Mouse (Mus musculus): ENCODE measurements around the gene Zfp46. TPM values are rescaled to one million over a fixed set of nuclear protein-coding genes. Genes with fewer than 3 reads are reported as not detected.

Zfp46 gene
- total RNA-seq, 2 experiments from 2014 or later: 7.4 to 7.7 TPM

DNA sequence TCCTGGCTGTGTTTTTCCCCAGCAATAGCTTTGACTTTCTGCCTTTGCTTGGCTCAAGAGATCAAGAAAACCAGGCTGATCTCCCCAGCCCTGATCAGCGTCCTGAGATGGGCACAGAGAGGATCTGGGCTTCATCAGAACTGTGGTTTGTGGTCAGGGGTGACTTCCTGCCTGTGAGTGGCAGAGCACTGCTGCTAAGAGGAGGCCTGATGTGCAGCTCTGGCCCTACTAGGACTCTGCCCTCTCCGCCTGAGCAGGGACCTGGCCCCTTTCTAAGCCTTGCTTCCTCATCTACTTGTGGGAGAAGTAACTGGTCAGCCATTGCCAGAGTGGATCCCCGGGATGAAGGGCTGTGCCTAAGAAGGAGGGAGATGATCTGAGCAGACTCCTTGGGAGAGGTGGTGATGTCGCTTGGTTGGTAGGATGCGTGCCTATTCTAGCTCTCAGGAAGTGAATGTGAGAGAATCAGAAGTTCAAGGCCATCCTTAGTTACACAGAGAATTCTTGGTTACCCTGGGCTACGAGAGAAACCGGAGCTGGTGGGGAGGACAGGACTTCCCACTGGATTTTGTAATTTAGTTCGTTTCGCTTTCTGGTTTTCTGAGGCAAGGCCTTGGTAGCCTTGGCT is 17.7 kb upstream of the Zfp46 start:
- ATAC-seq (replicated peaks; ENCODE audit: poor library complexity): peak; percentile 98

DNA sequence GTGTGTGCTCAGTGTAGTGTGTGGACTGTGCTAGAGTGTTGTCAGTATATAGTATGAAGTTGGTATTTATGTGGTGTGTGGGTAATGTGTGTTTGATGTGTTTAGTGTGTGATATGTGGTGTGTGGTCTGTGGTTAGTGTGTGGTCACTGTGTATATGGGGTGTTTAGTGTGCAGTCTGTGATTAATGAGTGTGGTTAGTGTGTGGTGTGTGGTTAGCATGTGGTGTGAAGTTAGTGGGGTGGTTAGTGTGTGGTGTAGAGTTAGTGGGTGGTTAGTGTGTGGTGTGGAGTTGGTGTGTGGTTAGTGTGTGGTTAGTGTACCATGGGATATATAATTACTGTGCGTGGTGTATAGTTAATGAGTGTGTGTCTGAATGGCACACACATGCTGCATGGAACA is 15.6 kb upstream of the Zfp46 start:
- peak; percentile 27; the same call in 1 of the 2 replicates for ATAC-seq (replicated peaks; ENCODE audit: poor library complexity)

DNA sequence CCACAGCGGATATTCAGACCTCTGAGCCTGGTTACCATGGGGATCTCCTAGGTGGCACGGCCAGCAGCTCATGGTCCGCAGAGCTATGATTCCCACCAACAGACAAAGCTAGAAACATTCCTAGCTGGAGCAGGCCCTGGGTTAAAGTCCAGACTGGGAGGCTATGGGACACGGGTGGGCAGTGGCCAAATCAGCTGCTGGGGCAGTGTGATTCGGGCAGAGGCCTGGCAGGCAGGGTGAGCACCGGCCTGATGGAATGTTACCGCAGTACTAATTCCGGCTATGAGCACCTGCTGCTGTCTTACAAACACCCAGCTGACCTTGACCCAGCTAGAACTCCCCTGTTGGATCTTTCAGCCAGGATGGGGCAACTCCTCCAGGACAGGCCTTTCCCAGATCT is 13.8 kb upstream of the Zfp46 start:
- ATAC-seq (replicated peaks; ENCODE audit: poor library complexity): no peak

DNA sequence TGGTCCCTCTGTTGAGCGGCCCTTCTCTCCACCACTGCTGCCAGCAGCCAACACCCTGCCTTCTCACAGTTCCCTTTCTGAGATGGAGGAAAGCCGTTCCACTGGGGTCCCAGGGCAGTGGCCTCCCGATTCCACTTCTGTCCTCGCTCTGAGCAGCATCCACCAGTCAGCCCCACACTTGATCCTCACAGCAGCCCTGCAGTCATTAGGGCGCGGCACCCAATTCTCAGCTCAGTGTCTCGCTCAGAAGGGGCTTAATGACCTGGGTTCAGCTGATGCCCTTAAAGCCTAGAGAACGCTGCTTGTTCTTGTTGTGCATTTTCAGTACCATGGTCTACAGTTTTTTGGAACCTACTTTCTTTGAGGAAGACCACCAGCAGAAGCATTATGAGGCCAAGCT is 3.4 kb upstream of the Zfp46 start:
- ATAC-seq (replicated peaks; ENCODE audit: poor library complexity): no peak

DNA sequence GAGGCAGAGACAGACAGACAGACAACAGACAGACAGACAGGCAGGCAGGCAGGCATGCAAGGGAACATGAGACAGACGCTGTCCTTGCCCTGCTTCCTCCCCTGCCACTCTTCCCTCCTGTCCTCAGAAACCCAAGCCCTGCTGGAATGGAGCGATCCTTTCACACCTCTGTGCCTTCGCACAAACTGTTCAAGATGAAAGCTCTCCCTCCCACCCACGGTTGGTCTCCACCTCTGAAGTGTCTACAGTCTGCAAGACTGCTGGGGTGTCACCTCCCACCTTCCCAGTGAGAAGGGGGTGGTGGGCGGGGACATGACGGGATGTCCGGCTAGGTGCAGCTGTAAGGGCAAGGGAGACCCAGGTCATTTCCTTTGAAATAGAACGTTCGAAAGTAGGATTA is 2.9 kb upstream of the Zfp46 start:
- ATAC-seq (replicated peaks; ENCODE audit: poor library complexity): no peak

DNA sequence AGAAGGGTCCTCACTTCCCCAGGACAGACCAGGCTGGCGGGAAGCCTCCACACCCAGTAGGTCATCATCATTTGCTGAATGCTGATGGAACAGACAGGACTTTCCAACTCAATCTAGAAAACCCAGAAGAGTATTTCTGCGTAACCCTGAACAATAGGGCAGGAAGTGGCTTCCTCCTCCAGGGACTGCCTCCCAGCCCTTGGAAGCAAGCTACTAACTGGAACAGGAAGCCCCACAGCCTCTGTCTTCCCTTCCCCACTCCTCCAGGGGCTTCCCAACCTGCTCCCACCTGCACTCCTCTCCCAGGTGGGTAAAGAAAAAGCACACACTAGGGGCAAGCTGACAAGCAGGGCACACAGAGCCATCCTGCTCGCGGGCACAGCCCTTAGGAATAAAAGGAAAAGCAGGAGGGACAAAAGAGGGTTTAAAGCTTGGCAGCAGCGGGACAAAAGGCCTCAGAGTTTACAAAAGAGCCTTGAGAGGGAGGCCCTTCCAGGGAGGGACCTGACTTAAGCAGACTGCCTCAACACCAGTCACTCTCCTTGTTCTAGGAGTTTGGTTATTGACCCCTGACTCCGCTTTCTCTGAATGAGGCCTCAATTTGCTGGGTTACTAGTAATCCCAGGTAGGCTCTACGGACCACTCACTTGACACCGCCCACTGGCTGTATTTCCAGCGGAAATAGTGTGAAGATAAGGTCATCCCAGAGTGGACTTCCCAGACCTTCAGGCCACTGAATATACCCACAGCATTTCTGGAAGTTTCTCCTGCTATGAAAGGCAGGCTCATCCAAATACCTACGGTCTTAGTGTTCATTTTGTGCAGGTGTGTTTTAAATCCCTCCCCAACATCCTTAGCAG is 1.6 kb upstream of the Zfp46 start:
- ATAC-seq (replicated peaks; ENCODE audit: poor library complexity): no peak

DNA sequence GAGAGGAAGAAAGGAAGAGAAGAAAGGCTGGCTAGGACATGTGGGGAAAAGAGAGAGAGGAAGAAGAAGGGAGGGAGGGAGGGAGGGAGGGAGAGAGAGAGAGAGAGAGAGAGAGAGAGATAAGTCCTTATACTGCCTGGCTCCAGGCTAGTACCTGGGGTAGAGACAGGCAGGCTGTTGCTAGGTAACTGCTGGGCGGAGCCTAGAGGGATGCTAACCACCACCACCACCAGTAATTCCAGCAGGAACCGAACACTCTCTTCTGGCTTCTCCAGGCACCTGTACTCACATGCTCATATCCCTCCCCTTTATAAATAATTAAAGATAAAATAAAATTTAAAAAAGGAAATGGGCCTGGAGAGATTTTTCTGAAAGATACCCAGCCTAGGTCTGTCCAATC is 700 bp upstream of the Zfp46 start:
- ATAC-seq (replicated peaks; ENCODE audit: poor library complexity): no peak

DNA sequence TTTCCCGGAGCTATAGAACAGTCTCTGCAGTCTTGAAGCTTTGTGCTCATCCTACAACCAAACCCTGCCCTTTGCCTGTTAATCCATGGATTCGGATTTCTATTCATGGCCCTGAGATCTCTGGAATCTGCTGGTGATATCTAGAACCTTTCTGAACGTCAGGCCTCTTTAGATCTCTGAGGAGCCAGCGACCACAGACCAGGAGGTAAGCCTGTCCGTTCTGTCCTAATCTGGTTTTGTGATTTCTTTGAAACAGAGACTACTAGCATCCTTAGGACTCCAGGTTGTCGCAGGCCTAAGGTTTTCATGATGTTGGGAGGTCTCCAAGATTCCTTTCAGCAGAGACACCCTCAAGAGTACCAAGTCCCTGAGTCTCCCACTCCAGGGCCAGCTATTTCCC is 408 bp downstream of the Zfp46 start:
- no peak for ATAC-seq (replicated peaks; ENCODE audit: poor library complexity)

DNA sequence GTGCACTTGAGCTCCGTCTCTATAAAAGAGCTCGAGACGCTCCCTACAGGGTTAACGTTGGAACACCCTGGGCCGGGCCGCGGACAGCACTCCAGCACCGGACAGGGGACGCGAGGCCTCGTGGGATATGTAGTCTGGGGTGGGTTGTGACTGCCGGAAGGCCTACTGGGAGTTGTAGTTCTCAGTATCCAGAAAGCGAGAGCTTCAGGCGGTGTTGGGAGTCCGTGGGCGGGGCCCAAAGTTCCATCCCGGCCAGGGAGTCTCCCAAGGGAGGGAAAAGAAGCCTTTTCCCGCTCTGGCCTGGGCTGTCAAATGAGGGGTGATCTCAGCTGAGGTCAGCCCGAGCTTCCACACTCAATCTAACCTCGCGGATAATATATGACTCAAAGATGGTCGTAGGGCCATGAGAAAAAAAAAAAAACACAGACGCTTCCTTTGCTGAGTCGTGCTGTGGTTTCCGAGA is 896 bp downstream of the Zfp46 start:
- ATAC-seq (replicated peaks; ENCODE audit: poor library complexity): peak; percentile 90

DNA sequence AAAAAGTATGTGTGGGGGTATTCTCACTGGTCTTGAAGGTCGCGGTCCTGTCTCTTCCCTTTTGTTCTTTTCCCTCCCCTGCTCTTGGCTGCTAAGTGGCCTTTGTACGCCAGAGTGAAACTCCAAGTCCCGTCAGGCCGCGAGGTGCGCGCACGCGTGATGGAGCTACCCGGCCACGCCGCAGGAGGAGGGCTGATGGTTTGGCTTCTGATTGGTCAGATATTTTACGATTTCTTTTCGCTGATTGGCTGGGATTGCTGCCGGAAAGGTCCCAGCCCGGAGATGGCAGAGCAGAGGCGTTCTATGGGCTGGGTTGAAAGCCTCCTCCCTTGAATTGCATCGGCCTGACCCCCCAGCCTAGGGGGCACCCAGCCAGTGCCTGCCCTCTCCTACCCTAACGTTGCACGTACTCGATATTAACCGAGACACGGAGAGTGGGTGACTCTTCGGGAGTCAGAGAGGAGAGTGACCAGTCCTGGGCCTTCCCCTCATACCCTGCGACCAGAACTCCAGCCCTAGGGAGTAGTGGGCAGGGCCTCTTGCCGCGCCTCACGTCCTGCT is 1.4 kb downstream of the Zfp46 start:
- peak; percentile 92 for ATAC-seq (replicated peaks; ENCODE audit: poor library complexity)

DNA sequence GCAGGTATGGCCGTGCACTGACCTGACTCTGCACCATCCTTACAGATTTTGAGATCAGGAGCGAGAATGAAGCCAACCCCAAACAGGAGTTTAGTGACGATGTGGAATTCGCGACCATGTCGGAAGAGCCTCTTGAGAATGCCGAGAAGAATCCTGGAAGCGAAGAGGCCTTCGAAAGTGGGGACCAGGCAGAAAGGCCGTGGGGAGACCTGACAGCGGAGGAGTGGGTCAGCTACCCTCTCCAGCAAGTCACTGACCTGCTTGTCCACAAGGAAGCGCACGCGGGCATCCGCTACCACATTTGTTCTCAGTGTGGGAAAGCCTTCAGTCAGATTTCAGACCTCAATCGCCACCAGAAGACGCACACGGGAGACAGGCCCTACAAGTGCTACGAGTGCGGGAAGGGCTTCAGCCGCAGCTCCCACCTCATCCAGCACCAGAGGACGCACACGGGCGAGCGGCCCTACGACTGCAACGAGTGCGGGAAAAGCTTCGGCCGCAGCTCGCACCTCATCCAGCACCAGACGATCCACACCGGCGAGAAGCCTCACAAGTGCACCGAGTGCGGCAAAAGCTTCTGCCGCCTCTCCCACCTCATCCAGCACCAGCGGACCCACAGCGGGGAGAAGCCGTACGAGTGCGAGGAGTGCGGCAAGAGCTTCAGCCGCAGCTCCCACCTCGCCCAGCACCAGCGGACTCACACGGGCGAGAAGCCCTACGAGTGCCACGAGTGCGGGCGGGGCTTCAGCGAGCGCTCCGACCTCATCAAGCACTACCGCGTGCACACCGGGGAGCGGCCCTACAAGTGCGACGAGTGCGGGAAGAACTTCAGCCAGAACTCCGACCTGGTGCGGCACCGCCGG is 5.7 kb downstream of the Zfp46 start:
- ATAC-seq (replicated peaks; ENCODE audit: poor library complexity): no peak

DNA sequence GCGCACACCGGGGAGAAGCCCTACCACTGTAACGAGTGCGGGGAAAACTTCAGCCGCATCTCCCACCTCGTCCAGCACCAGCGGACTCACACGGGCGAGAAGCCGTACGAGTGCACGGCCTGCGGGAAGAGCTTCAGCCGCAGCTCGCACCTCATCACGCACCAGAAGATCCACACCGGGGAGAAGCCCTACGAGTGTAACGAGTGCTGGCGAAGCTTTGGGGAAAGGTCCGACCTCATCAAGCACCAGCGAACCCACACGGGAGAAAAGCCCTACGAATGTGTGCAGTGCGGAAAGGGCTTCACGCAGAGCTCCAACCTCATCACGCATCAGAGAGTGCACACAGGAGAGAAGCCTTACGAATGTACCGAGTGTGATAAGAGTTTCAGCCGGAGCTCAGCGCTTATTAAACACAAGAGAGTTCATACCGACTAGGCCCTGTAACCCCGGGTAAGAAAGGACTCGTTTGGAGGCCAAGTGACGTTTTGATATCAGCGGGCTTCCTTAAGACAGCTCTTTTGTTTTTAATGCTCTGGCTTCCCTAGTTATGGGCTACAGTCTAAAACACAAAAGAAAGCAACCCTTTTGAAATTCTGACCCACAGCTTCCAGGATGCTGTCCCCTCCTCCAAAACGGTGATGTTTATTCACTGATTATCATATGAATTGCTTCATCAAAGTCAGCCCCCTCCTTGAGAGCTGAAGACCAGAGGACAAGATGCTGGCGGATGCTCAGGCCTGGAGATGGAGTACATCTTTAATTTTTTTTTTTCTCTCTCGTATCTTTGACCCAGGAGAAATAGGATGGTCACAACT is 6.5 kb downstream of the Zfp46 start:
- ATAC-seq (replicated peaks; ENCODE audit: poor library complexity): no peak

DNA sequence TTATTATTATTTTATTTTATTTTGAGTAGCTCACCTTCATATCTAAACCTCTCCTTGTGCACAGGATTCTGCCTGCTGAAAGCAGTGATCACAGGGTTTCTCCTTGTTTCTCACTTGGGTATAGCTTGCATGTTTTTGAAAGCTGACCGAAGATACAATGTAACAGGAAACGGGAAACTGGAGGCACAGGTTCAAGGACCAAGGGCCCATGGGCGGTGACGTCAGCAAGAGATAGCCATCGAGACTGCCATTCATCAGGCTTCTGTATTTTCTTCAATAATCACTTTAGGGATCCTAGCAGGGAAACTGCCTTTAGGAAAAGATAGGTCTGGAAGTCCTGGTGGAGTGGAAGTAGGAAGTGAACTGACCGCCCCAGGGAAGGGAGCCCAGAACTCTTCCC is 7.2 kb downstream of the Zfp46 start:
- ATAC-seq (replicated peaks; ENCODE audit: poor library complexity): no peak

DNA sequence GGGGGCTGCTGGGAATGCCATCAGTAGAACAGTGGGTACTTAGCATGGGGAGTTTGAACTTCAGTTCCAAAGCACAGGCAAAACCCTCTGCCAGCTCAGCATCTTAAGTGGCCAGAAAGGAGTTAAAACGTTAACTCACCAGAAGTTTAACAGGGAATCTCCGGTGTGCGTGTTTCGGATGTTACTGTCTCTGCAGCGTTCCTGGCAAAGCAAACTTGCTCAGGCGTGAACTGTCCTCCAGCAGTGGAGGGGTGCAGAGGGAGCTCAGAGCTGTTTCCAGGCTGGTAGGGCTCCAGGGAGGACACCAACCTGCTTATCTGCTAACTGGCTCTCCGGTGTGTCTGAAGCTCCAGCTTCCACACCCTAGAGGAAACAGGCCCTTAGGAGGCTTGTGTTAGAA is 11.5 kb downstream of the Zfp46 start:
- no peak for ATAC-seq (replicated peaks; ENCODE audit: poor library complexity)

DNA sequence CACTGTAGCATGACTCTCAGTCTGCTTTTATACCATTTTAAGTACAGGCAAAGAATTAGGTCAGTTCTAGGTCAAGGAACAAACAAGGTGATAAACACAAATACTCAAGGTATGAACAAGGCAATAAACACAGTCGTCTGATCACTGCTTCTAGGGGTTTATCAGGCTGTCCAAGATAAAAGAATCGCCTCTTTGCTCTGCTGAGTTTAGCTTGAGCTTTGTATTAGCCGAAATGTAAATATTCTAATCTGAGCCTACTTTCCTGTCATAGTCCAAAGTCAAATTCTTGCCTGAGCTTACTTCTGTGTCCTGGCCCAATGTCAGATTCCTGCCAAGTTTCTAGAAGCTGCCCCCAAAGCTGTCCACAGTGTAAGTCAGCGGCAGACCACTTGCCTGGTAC is 18.0 kb downstream of the Zfp46 start:
- ATAC-seq (replicated peaks; ENCODE audit: poor library complexity): no peak

DNA sequence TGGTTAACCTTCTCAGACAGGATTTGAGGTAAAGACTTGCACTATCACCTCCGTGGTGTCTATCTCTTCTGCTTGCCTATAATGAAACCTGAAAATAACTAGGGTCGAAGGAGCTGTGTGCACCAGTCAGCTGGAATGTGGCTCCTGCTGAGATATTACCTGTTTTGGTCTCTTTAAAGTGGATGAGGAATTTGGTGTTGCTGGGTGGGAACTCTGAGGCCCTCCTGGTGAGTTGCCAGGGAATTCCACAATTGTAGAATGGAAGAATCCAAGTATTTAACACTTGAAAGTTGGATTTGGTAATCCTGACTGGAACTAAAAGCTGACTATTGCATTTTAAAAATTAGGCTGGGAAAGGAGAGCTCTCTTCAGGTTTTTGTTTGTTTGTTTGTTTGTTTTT is 19.7 kb downstream of the Zfp46 start:
- no peak for ATAC-seq (replicated peaks; ENCODE audit: poor library complexity)

DNA sequence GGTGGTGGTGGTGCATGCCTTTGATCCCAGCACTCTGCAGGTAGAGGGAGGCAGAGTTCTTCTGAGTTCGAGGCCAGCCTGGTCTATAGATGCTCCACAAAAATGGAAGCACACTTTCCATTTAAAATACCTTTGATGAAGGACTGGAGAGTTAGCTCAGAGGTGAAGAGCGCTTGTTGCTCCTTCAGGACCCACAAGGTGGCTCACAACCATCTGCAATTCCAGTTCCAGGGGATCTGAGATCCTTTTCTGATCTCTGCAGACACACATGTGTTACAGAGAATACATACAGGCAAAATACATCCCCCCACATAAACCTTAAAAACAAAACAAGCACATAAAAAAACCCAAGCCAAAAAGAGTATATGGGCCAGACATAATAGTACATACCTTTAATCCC is 23.9 kb downstream of the Zfp46 start:
- ATAC-seq (replicated peaks; ENCODE audit: poor library complexity): no peak

DNA sequence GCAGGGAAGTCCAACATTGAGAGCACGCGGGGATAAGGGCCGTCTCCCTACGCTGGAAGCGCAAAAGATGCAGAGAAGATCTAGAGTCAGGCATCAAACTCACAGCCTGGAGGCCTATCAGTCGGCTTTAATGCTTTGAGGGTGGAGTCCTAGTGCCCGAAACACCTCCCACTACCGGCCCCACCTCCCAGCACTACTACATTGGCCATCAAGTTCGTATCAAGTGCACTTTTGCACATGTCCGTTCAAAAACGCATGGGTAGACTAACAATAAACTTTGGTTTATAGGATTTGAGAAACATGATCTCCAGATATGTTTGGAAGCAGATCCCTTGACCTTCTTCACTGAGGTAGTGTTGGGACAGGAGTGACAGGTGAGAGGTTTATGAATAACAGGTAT is 25.3 kb downstream of the Zfp46 start:
- peak; percentile 69 for ATAC-seq (replicated peaks; ENCODE audit: poor library complexity)

DNA sequence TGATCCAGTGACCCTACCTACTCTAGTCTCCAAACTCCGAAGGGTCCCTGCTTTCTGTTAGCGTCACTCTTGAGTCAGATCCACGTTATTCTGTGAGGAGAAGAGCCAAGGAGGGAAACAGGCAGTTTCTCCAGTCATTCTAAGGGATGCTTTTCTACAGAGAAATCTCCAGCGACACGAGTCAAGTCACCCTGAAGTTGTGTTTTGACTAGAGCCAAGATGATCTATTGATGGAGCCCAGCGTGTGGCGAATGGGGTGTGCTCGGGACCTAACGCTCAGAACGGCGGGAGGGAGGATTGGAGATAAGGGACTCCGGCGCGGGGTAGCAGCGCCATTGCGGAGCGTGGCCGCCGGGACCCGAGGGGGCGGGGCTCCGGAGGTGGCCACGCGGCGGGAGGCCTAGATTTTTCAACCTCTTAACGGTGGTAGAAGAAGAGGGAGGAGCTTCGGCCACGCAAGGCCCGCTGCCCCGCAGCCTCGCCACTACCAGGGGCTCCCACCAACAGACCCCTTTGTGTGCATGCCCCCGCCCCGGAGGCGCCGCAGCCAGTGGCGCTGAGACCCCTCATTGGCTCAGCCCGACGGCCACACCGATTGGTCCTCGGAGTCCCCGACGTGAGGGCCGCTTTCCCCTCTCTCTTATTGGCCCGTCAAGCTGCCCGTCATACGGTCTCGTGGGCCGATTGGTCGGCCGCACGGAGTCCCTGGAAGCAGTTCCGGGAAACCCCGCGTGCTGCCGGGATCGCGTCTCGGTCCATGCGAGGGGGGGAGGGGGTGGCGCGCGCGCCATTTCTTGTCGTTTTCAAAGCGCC is 26.0 kb downstream of the Zfp46 start, which contains the start of gene Hnrnpr:
Gene Hnrnpr (plus strand): TSS at position 714 of the 813 bp plus-strand sequence.
- peak; percentile 92 for ATAC-seq (replicated peaks; ENCODE audit: poor library complexity)
